Mouse (Mus musculus) heart, embryonic 11.5 days (tissue): ENCODE results near the gene Tsnax. TPM values are rescaled to one million over a fixed set of nuclear protein-coding genes. Genes with fewer than 3 reads are reported as not detected.

Source experiments
- ATAC-seq: fragments of 200-750 bp; cut with Nextera tagmentation; replicated peaks from 2 replicates; pipeline ENCODE4 v1.8.0; 2017; ENCODE audit warnings: moderate library complexity; ENCODE audit not compliant: insufficient number of reproducible peaks, low FRiP score, low TSS enrichment
- H3K27ac ChIP-seq: fragments of 300-500 bp; sonication (generic); 2 replicates; pipeline ENCODE4 v1.5.1; 2014; ENCODE audit warnings: mild to moderate bottlenecking, low read depth, low read length
- H3K27me3 ChIP-seq: fragments of 300-500 bp; sonication (generic); 2 replicates; pipeline ENCODE4 v1.6.1; 2014; ENCODE audit warnings: mild to moderate bottlenecking, low read length, mixed read lengths; ENCODE audit not compliant: control insufficient read depth, insufficient read depth
- H3K36me3 ChIP-seq: fragments of 300-500 bp; sonication (generic); 2 replicates; pipeline ENCODE4 v1.6.1; 2014; ENCODE audit warnings: mild to moderate bottlenecking, low read length, moderate library complexity, mixed read lengths; ENCODE audit not compliant: control insufficient read depth, insufficient read depth
- H3K4me1 ChIP-seq: fragments of 300-500 bp; sonication (generic); 2 replicates; pipeline ENCODE4 v1.6.1; 2014; ENCODE audit warnings: low read length; ENCODE audit not compliant: control insufficient read depth, insufficient read depth
- H3K4me2 ChIP-seq: fragments of 300-500 bp; sonication (generic); 2 replicates; pipeline ENCODE4 v1.6.1; 2014; ENCODE audit warnings: mild to moderate bottlenecking, moderate library complexity
- H3K4me3 ChIP-seq: fragments of 300-500 bp; sonication (generic); 2 replicates; pipeline ENCODE4 v1.5.1; 2014; ENCODE audit warnings: low read depth, low read length
- H3K9ac ChIP-seq: fragments of 300-500 bp; sonication (generic); 2 replicates; pipeline ENCODE4 v1.6.1; 2014; ENCODE audit warnings: mild to moderate bottlenecking, low read depth, low read length, moderate library complexity
- H3K9me3 ChIP-seq: fragments of 300-500 bp; sonication (generic); replicated peaks from 2 replicates; pipeline ENCODE4 v1.6.1; 2016; ENCODE audit warnings: low read length; ENCODE audit not compliant: control insufficient read depth
- WGBS: fragments of 180-500 bp; shearing (Covaris S2); extraction: QIAGEN DNeasy Blood & Tissue Kit; methylation state at CpG from one replicate; pipeline ENCODE4 v1.1.7; 2014; ENCODE audit not compliant: insufficient replicate concordance; 5-methylcytosine and 5-hydroxymethylcytosine counted together
- polyA plus RNA-seq: library from polyadenylated mRNA; unstranded; fragments of >200 nt; fragmentation: Nextera tagmentation; extraction: Ambion mirVana; gene quantifications from 2 replicates; pipeline ENCODE4 v1.2.1, GENCODE M21; 2014

Tsnax gene
- polyA plus RNA-seq, 1 experiment from 2014 or later: 90.9 TPM

DNA sequence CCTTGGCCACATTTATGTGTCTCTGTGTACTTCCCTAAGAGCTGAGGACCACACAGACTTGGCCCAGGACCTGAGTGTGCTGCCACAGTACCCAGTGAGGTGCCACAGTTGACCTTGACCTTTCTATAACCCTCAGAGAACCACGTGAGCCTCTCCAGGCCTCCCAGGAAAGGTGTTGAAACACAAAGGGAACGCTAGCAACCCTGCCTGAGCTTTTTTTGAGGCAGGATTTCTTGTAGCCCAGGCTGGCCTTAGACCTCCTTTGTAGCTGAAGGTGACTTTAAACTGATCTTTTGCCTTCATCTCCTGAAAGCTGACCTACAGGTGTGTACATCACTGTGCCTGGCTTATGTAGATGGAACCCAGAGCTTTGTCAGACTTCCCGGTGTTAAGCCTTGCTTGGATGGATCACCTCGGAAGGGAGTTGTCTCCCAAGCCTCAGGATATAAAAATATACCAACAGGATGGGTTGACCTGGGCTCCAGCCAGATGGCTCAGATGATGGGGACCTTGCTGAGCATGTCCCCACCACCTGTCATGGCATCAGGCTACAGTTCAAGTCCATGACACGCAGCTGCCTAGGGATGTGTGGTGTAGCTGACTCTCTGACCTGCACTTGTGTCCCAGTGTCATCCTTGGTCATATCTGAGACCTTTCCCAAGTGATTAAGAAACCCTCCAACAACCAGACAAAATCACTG, 36.4 kb downstream of the Tsnax start:
- Histone ChIP-seq H3K27ac (no peak overlapping the region), H3K4me1 (peaks cover 8% of the 10 kb centered on the region; the same call in 1 of the 2 replicates), H3K9me3 (no peaks in the 10 kb centered on the region; the same call in 1 of the 2 replicates), H3K9ac (no peak overlapping the region), H3K4me2 (no peak overlapping the region), H3K4me3 (no peak overlapping the region), H3K27me3 (no peaks in the 10 kb centered on the region), H3K36me3 (no peaks in the 10 kb centered on the region)
- WGBS: 53% methylated on average over 5 of the region's 5 CpGs
- ATAC-seq: no peak

- Histone ChIP-seq H3K9ac (no peak overlapping the region), H3K4me1 (peaks cover 9% of the 10 kb centered on the region; the same call in 1 of the 2 replicates), H3K36me3 (no peaks in the 10 kb centered on the region), H3K4me2 (no peak overlapping the region), H3K9me3 (no peaks in the 10 kb centered on the region; the same call in 1 of the 2 replicates), H3K27me3 (no peaks in the 10 kb centered on the region), H3K4me3 (no peak overlapping the region), H3K27ac (no peak overlapping the region)
- 78% methylated on average over 6 of the region's 6 CpGs for WGBS
- ATAC-seq: no peak
Observed at GRCm38 (mm10) chr8:125049826-125050225, 37.0 kb downstream of the Tsnax start.

DNA sequence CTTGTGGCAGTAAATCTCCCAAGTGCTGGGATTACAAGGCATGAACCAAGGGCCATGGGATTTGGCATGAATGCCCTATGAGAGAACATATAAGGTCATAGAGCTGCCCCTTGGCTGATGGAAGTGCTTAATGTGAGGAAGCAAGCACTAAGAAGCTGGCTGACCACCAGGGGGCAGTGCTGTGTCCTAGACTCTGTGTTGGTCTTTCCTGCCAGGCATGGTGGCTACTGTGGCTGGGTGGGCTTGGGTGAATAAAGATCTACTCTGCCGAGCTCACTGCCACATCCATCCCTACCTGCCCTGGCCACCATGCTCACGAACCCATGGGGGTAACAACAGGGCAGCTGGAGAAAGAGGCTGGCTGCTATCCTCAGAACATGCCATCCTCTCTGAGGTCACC, 39.2 kb downstream of the Tsnax start:
- WGBS: 54% methylated on average over 2 of the region's 2 CpGs
- no peak for ATAC-seq
- H3K27me3 ChIP-seq: peaks cover 9% of the 10 kb centered on the region
- no peak overlapping the region for H3K9ac ChIP-seq
- no peaks in the 10 kb centered on the region for H3K36me3 ChIP-seq
- H3K4me1 ChIP-seq: peaks cover 10% of the 10 kb centered on the region; the same call in 1 of the 2 replicates
- H3K27ac ChIP-seq: no peak overlapping the region
- no peaks in the 10 kb centered on the region; the same call in 1 of the 2 replicates for H3K9me3 ChIP-seq
- no peak overlapping the region for H3K4me3 ChIP-seq
- H3K4me2 ChIP-seq: no peak overlapping the region

- Histone ChIP-seq H3K4me3 (peak within 1 kb of the TSS; percentile 60), H3K9ac (peak within 1 kb of the TSS; percentile 80), H3K4me2 (peak within 1 kb of the TSS; percentile 93), H3K27me3 (peaks cover 9% of the 10 kb centered on the region), H3K9me3 (no peaks in the 10 kb centered on the region; the same call in 1 of the 2 replicates), H3K36me3 (no peaks in the 10 kb centered on the region), H3K4me1 (peaks cover 9% of the 10 kb centered on the region; the same call in 1 of the 2 replicates), H3K27ac (peak within 1 kb of the TSS; percentile 30; the same call in 1 of the 2 replicates)
- ATAC-seq: peak; percentile 40; the same call in 1 of the 2 replicates
- 1% methylated on average over 56 of the region's 65 CpGs for WGBS
Observed at GRCm38 (mm10) chr8:125053505-125054435, 41.0 kb downstream of the Tsnax start, which contains the start of gene Disc1. Gene Disc1 (plus strand): TSS chr8:125054195.

DNA sequence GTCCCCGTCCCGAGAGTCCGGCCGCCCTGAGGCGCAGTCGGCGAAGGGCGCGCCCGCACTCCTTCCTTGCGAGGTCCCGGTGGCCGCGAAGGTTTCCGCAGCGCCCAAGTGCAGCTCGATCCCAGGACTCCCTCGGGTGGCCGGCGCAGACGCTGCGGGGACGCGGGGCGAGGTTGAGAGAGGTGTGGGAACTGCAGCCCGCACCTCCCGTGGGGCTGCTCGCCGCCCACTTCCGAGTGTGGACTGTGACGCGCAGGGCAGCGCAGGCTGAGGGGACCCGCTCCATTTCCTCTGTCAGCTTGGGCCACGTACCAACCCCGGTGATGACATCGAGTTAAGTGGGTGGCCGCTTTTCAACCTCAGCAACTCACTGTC, 41.6 kb downstream of the Tsnax start:
- Histone ChIP-seq H3K4me3 (peak overlapping the region; percentile 60), H3K4me2 (peak overlapping the region; percentile 93), H3K36me3 (no peaks in the 10 kb centered on the region), H3K4me1 (0 out of 2 replicates have a peak, but pooled peaks cover 6% of the 10 kb centered on the region), H3K27me3 (peaks cover 9% of the 10 kb centered on the region), H3K9ac (peak overlapping the region; percentile 80), H3K9me3 (no peaks in the 10 kb centered on the region; the same call in 1 of the 2 replicates), H3K27ac (peak overlapping the region; percentile 30; the same call in 1 of the 2 replicates)
- ATAC-seq: 0 out of 2 replicates have a peak, but pooled peaks have one; percentile 4
- WGBS: under 1% methylated on average over 38 of the region's 38 CpGs

- H3K4me3 ChIP-seq: no peak overlapping the region
- no peak overlapping the region for H3K9ac ChIP-seq
- no peaks in the 10 kb centered on the region for H3K4me1 ChIP-seq
- no peaks in the 10 kb centered on the region for H3K9me3 ChIP-seq
- no peak for ATAC-seq
- no peaks in the 10 kb centered on the region for H3K36me3 ChIP-seq
- no peaks in the 10 kb centered on the region for H3K27me3 ChIP-seq
- WGBS: 78% methylated on average over 8 of the region's 8 CpGs
- H3K27ac ChIP-seq: no peak overlapping the region
- no peak overlapping the region for H3K4me2 ChIP-seq
Observed at GRCm38 (mm10) chr8:125060904-125061303, 48.1 kb downstream of the Tsnax start.

GRCm38 (mm10) chr8:125065596-125065995, 52.8 kb downstream of the Tsnax start:
- Histone ChIP-seq H3K4me1 (peaks cover 14% of the 10 kb centered on the region), H3K4me2 (no peak overlapping the region), H3K27me3 (no peaks in the 10 kb centered on the region), H3K27ac (no peak overlapping the region), H3K9ac (no peak overlapping the region), H3K9me3 (no peaks in the 10 kb centered on the region), H3K36me3 (no peaks in the 10 kb centered on the region), H3K4me3 (no peak overlapping the region)
- no peak for ATAC-seq
- WGBS: 48% methylated on average over 6 of the region's 6 CpGs

DNA sequence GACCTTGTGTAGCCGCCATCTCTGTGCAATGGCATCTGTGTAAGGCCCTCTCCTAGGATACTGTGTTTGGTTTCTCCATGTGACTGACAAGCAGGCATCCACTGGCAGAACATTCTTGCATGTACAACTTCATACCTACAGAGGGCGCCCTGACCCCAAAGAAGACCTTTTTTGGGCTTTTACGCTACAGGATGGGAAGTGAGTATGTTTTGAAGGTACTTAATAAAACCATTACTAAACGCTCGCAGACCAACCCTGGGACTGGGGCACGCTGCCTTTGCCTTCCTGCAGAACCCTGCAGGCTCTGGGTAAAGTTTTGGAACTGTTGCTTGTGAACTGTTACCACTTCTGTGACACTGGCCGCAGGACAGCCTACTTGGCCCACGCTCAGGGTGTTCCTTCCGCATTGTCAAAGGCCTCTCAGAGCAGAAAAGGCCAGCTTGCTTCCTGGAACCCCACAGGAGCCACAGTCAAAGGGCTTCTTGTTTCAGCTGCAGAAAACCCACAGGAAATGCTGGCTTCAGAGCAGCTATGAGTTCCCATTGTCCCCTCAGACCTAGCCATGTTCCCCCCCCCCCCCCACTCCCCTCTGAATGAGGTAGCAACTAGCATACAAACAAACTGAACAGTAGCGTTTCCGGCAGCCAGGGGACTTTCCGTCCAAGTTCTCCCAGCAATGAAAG, 54.3 kb downstream of the Tsnax start:
- peak overlapping the region; percentile 7; the same call in 1 of the 2 replicates for H3K4me2 ChIP-seq
- no peak overlapping the region for H3K4me3 ChIP-seq
- no peaks in the 10 kb centered on the region for H3K9me3 ChIP-seq
- H3K27ac ChIP-seq: peak overlapping the region; percentile 73
- 0 out of 2 replicates have a peak, but pooled peaks have one; percentile 20 for ATAC-seq
- no peaks in the 10 kb centered on the region for H3K36me3 ChIP-seq
- WGBS: 34% methylated on average over 12 of the region's 12 CpGs
- no peak overlapping the region for H3K9ac ChIP-seq
- peaks cover 14% of the 10 kb centered on the region for H3K4me1 ChIP-seq
- H3K27me3 ChIP-seq: no peaks in the 10 kb centered on the region
